Mouse (Mus musculus): ENCODE data around the gene Elavl3. TPM values are rescaled to one million over a fixed set of nuclear protein-coding genes. Genes with fewer than 3 reads are reported as not detected.

Elavl3 gene
- total RNA-seq, 2 experiments from 2014 or later, result 155 to 168 TPM

GRCm38 (mm10) chr9:22024592-22024991 lies 27.2 kb downstream of the Elavl3 start:
- intact Hi-C loops (cut with DNase I), result no loop called here
- DNase-seq (ENCODE audit: low spot score in 2 of 2), result no peak

GRCm38 (mm10) chr9:22017208-22017825 lies 34.5 kb downstream of the Elavl3 start:
- intact Hi-C loops (cut with DNase I), result no loop called here
- DNase-seq (ENCODE audit: low spot score in 2 of 2), result no peak

- intact Hi-C loops (cut with DNase I), result no loop called here
- DNase-seq (ENCODE audit: low spot score in 2 of 2), result no peak
Measured at GRCm38 (mm10) chr9:22016245-22016644, 35.6 kb downstream of the Elavl3 start.

GRCm38 (mm10) chr9:22012731-22013130 lies 39.1 kb downstream of the Elavl3 start:
- no peak for DNase-seq (ENCODE audit: low spot score in 2 of 2)

GRCm38 (mm10) chr9:22011055-22011454 lies 40.8 kb downstream of the Elavl3 start:
- intact Hi-C loops (cut with DNase I), result loop anchor here (5.0 kb wide), 1 partner anchor 41 kb away; the partner anchor contains the start of gene Elavl3
- DNase-seq (ENCODE audit: low spot score in 2 of 2), result no peak

More at GRCm38 (mm10) chr9:22012731-22013130, 39.1 kb downstream of the Elavl3 start:
- intact Hi-C loops (cut with DNase I), result loop anchor here (5.0 kb wide), 1 partner anchor 40 kb away; the partner anchor contains the start of gene Elavl3

GRCm38 (mm10) chr9:22004546-22004945 lies 47.3 kb downstream of the Elavl3 start:
- intact Hi-C loops (cut with DNase I), result loop anchor here (5.0 kb wide), 1 partner anchor 42 kb away; the partner anchor contains the start of gene Epor
- no peak for DNase-seq (ENCODE audit: low spot score in 2 of 2)

- DNase-seq (ENCODE audit: low spot score in 2 of 2), result peak; percentile 47 to 58
- intact Hi-C loops (cut with DNase I), result loop anchor here (5.0 kb wide), 1 partner anchor 41 kb away; the partner anchor contains the start of gene Epor
Measured at GRCm38 (mm10) chr9:22003163-22003554, 48.7 kb downstream of the Elavl3 start.

- DNase-seq (ENCODE audit: low spot score in 2 of 2), result peak; percentile 100
- intact Hi-C loops (cut with DNase I), result loop anchor here (5.0 kb wide), 1 partner anchor 40 kb away; the partner anchor contains the start of gene Epor
Measured at GRCm38 (mm10) chr9:22002194-22003162, 49.3 kb downstream of the Elavl3 start, which contains the start of the genes Ccdc151 and Prkcsh. Ccdc151 (minus strand) TSS chr9:22002634. Prkcsh (plus strand) TSS chr9:22002806.

- intact Hi-C loops (cut with DNase I), result loop anchor here (5.0 kb wide), 1 partner anchor 39 kb away; the partner anchor contains the start of gene Epor
- DNase-seq (ENCODE audit: low spot score in 2 of 2), result no peak
Measured at GRCm38 (mm10) chr9:22001633-22002032, 50.2 kb downstream of the Elavl3 start.

- no peak for DNase-seq (ENCODE audit: low spot score in 2 of 2)
- intact Hi-C loops (cut with DNase I), result loop anchor here (5.0 kb wide), 1 partner anchor 38 kb away; the partner anchor contains the start of gene Epor
Measured at GRCm38 (mm10) chr9:22000296-22000695, 51.5 kb downstream of the Elavl3 start.

- intact Hi-C loops (cut with DNase I), result no loop called here
- no peak for DNase-seq (ENCODE audit: low spot score in 2 of 2)
Measured at GRCm38 (mm10) chr9:21996178-21996867, 55.5 kb downstream of the Elavl3 start.

- intact Hi-C loops (cut with DNase I), result no loop called here
Measured at GRCm38 (mm10) chr9:21992227-21992626, 59.6 kb downstream of the Elavl3 start.

GRCm38 (mm10) chr9:21989230-21990110 lies 62.4 kb downstream of the Elavl3 start, which contains the start of gene Rgl3:
Rgl3 (minus strand) TSS chr9:21989446.
- intact Hi-C loops (cut with DNase I), result loop anchor here (10.0 kb wide), 1 partner anchor 155 kb away; no protein-coding TSS in a partner anchor
- no peak for DNase-seq (ENCODE audit: low spot score in 2 of 2)

More at GRCm38 (mm10) chr9:21992227-21992626, 59.6 kb downstream of the Elavl3 start:
- no peak for DNase-seq (ENCODE audit: low spot score in 2 of 2)

GRCm38 (mm10) chr9:21988421-21989101 lies 63.3 kb downstream of the Elavl3 start:
- DNase-seq (ENCODE audit: low spot score in 2 of 2), result no peak
- intact Hi-C loops (cut with DNase I), result loop anchor here (10.0 kb wide), 1 partner anchor 156 kb away; no protein-coding TSS in a partner anchor

GRCm38 (mm10) chr9:21987592-21988342 lies 64.1 kb downstream of the Elavl3 start:
- intact Hi-C loops (cut with DNase I), result loop anchor here (10.0 kb wide), 1 partner anchor 157 kb away; no protein-coding TSS in a partner anchor
- DNase-seq (ENCODE audit: low spot score in 2 of 2), result no peak

- no peak for DNase-seq (ENCODE audit: low spot score in 2 of 2)
- intact Hi-C loops (cut with DNase I), result loop anchor here (10.0 kb wide), 1 partner anchor 161 kb away; no protein-coding TSS in a partner anchor
Measured at GRCm38 (mm10) chr9:21983911-21984310, 67.9 kb downstream of the Elavl3 start.
